Comparison of ENCODE assay signal across 8 mouse cellular contexts in the genomic region with DNA sequence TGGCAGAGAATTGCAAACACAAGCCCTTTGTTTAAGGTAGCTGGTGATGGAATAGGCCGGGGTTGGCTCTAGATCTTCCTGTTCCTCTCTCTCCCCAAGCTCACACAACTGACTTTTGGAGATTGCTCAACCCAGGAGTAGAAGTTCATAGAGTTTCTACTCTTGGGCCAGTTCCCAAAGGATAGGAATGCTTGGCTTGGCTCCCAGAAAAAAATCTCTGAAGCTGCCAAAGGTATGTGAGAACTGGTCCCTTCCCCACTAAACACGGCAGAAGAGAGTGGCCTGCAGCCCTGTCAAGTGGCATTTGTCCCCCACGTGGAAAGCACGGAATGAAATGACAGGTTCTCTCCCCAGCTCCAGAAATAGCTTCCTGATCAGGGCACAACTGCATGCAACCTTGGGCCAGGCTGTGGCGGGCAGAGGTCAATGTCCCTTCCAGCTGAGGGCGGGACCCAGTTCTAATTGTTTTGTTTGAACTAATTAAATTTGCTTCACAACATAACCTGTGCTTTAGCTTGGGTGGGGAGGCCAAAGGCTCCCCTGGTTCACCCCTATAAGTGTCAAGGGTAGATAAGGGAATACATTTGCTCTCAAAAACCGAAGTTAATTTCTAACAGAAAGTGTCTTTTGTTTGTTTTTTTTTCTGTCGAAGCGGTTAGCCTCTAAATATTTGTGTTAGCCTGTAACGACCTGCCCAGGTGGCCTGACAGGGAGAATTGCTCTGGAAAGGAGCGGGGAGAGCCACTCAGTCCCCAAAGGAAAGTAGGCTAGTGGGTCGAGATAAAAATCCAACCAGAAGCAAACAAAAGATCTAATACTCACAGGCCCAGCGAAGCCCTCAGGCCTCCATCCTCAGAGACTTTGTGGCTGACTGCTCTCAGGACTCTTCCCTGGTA.
DNase-seq lines count a peak whose midpoint lies in the region; ATAC-seq and TF ChIP-seq lines count a peak whose summit lies in the region.

No protein-coding gene starts in this region.

- H3K27ac ChIP-seq in intestine, embryonic 14.5 days (ENCODE audit: low read depth): no peak overlapping the region
- H3K27ac ChIP-seq in liver, embryonic 16.5 days (ENCODE audit: low read length): peak overlapping the region; percentile 96
- peak overlapping the region; percentile 31; the same call in 1 of the 2 replicates for H3K27ac ChIP-seq in stomach, embryonic 16.5 days (ENCODE audit: low read length)

- no peak for TF ChIP-seq CTCF in C2C12 (IDR thresholded peaks at IDR 0.05; ENCODE audit: control insufficient read depth, insufficient read depth, insufficient read length)

- H3K9ac ChIP-seq in intestine, embryonic 14.5 days (ENCODE audit: low read length): no peak overlapping the region
- peak overlapping the region; percentile 12 for H3K9ac ChIP-seq in liver, embryonic 16.5 days (ENCODE audit: low read depth, low read length)
- no peak overlapping the region for H3K9ac ChIP-seq in stomach, embryonic 16.5 days (ENCODE audit: low read length)

- no peaks in the 10 kb centered on the region for H3K36me3 ChIP-seq in C2C12 (ENCODE audit: control insufficient read depth, insufficient read depth)
- no peaks in the 10 kb centered on the region for H3K36me3 ChIP-seq in intestine, embryonic 14.5 days (ENCODE audit: control insufficient read depth, insufficient read depth, low read length)
- H3K36me3 ChIP-seq in liver, embryonic 16.5 days (ENCODE audit: control insufficient read depth, insufficient read depth): no peaks in the 10 kb centered on the region
- H3K36me3 ChIP-seq in stomach, embryonic 16.5 days (ENCODE audit: control insufficient read depth, insufficient read depth, low read length): no peaks in the 10 kb centered on the region

- no peak for ATAC-seq in intestine, embryonic 14.5 days (replicated peaks; ENCODE audit: low FRiP score, low TSS enrichment, low read depth)
- ATAC-seq in liver, embryonic 16.5 days (ENCODE audit: low read depth): peak; percentile 10
- ATAC-seq in stomach, embryonic 16.5 days (ENCODE audit: insufficient read depth, low FRiP score): peak; percentile 56; the same call in 1 of the 2 replicates

- 23% methylated on average over 13 of the region's 13 CpGs for WGBS in intestine, embryonic 14.5 days
- WGBS in liver, embryonic 16.5 days (ENCODE audit: insufficient replicate concordance): 31% methylated on average over 13 of the region's 13 CpGs
- 17% methylated on average over 13 of the region's 13 CpGs for WGBS in stomach, embryonic 16.5 days

- no peaks in the 10 kb centered on the region for H3K27me3 ChIP-seq in C2C12 (ENCODE audit: control insufficient read depth, insufficient read depth, insufficient read length)
- H3K27me3 ChIP-seq in intestine, embryonic 14.5 days (replicated peaks; ENCODE audit: control insufficient read depth, insufficient read depth, low read length): no peaks in the 10 kb centered on the region
- no peaks in the 10 kb centered on the region for H3K27me3 ChIP-seq in liver, embryonic 16.5 days (ENCODE audit: control insufficient read depth, insufficient read depth, low read depth, low read length)
- H3K27me3 ChIP-seq in stomach, embryonic 16.5 days (ENCODE audit: control insufficient read depth, insufficient read depth, low read length): no peaks in the 10 kb centered on the region

- H3K79me2 ChIP-seq in C2C12 (ENCODE audit: control insufficient read depth, insufficient read depth): peaks cover 64% of the 10 kb centered on the region

- peaks cover 10% of the 10 kb centered on the region for H3K4me1 ChIP-seq in intestine, embryonic 14.5 days (replicated peaks; ENCODE audit: control insufficient read depth, insufficient read depth, low read length)
- peaks cover 88% of the 10 kb centered on the region for H3K4me1 ChIP-seq in liver, embryonic 16.5 days (ENCODE audit: control insufficient read depth, low read depth, low read length)
- H3K4me1 ChIP-seq in stomach, embryonic 16.5 days (ENCODE audit: control insufficient read depth, insufficient read depth, low read length): peaks cover 16% of the 10 kb centered on the region; the same call in 1 of the 2 replicates

- H3K9me3 ChIP-seq in intestine, embryonic 14.5 days (ENCODE audit: control insufficient read depth, low read length): no peaks in the 10 kb centered on the region
- H3K9me3 ChIP-seq in liver, embryonic 16.5 days (replicated peaks; ENCODE audit: control insufficient read depth, low read length): no peaks in the 10 kb centered on the region
- H3K9me3 ChIP-seq in stomach, embryonic 16.5 days (replicated peaks; ENCODE audit: control insufficient read depth, low read length): no peaks in the 10 kb centered on the region

- no peak overlapping the region for H3ac ChIP-seq in C2C12 (ENCODE audit: control insufficient read depth, insufficient read length, low read depth)

- no peak overlapping the region for H3K4me2 ChIP-seq in intestine, embryonic 14.5 days (ENCODE audit: low read length)
- H3K4me2 ChIP-seq in liver, embryonic 16.5 days (ENCODE audit: low read depth, low read length): peak overlapping the region; percentile 24
- H3K4me2 ChIP-seq in stomach, embryonic 16.5 days (ENCODE audit: low read depth, low read length): no peak overlapping the region

- DNase-seq in adrenal gland, adult 2 months: peak; percentile 83
- peak; percentile 63 for DNase-seq in gastrocnemius, postnatal 14 days
- peak; percentile 62 for DNase-seq in intestine, embryonic 14.5 days (ENCODE audit: low spot score)
- no peak for DNase-seq in right cerebral cortex, postnatal 10 days (ENCODE audit: low spot score in 2 of 2)
- DNase-seq in frontal cortex, postnatal 10 days (ENCODE audit: low spot score in 2 of 2): no peak

- no peak overlapping the region for H3K4me3 ChIP-seq in C2C12 (ENCODE audit: insufficient read depth, poor library complexity, severe bottlenecking)
- no peak overlapping the region for H3K4me3 ChIP-seq in intestine, embryonic 14.5 days (ENCODE audit: low read depth, low read length)
- H3K4me3 ChIP-seq in liver, embryonic 16.5 days (ENCODE audit: low read depth, low read length): no peak overlapping the region
- no peak overlapping the region for H3K4me3 ChIP-seq in stomach, embryonic 16.5 days (replicated peaks; ENCODE audit: low read length)

- intact Hi-C loops in gastrocnemius, postnatal 14 days (cut with DNase I; ENCODE audit: low total_unique reads): no loop called here

- H3K79me3 ChIP-seq in C2C12 (ENCODE audit: low read depth): peaks cover 32% of the 10 kb centered on the region

TF ChIP-seq in C2C12, 6 proteins besides CTCF, POLR2A, EP300 and RAD21:
- peak; percentile 92 for TF ChIP-seq CEBPB (IDR thresholded peaks at IDR 0.05; ENCODE audit: low read depth)
- no peak for TF ChIP-seq USF1 (IDR thresholded peaks at IDR 0.05; ENCODE audit: low read depth)

Comparison
In these comparisons a context has a peak if more than half of its experiments do, and no peak if none do; other contexts are left out.
1. DNase-seq: peak in adrenal gland, adult 2 months (single experiment), gastrocnemius, postnatal 14 days (single experiment) and intestine, embryonic 14.5 days (single experiment); none in right cerebral cortex, postnatal 10 days (0 of 2) and frontal cortex, postnatal 10 days (0 of 2).